Comparison of ENCODE assay signal across 8 mouse cellular contexts in the genomic region with DNA sequence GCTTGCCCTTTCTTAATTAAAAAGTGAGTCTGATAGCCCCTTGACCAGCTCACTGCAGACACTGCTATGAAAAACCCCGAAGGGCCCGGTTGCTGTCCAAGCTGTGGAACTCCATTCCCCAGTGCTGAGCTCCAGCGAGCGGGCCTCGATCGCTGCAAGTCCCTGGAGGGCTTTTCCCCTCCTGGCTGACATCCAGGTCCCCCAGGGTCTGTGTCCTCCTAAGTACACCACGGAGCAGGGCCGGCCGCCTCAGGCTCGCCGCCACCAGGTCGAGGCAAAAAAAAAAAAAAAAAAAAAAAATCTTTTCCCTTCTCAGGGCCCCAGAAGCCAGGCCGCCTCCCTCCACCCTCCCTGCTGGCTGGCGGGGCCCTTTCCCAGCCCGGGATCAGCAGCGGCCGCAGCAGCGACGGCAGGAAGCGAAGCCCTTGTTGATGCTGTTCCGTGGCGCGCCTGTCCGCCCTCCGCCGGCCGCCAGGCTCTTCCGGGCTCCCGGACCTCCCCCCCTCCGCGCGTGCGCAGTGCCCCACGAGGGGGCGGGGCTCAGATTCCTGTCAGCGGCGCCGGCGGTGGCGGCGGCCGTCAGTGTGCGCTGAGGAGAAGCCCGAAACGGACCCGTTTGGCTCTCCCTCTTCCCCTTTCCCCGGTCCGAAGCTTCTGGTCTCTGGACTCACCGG. TPM values are rescaled to one million over a fixed set of nuclear protein-coding genes. Genes with fewer than 3 reads are reported as not detected.
A peak's percentile ranks its signal among the peaks of the same experiment; 100 is the strongest.
DNase-seq lines count a peak whose midpoint lies in the region; ATAC-seq and TF ChIP-seq lines count a peak whose summit lies in the region.

Gene Nfat5 (plus strand): TSS at position 543 of the 674 bp plus-strand sequence.

- TF ChIP-seq CTCF in bone marrow, adult 2 months (IDR thresholded peaks at IDR 0.05; ENCODE audit: control insufficient read depth, insufficient read depth, low read length) = no peak

- H3K4me2 ChIP-seq in embryonic facial prominence, embryonic 15.5 days (replicated peaks) = peak within 1 kb of the TSS; percentile 57
- H3K4me2 ChIP-seq in kidney, embryonic 14.5 days (replicated peaks; ENCODE audit: low read depth, low read length) = peak within 1 kb of the TSS; percentile 63
- H3K4me2 ChIP-seq in limb, embryonic 15.5 days = peak within 1 kb of the TSS; percentile 58

- peak within 1 kb of the TSS; percentile 76 for H3K4me3 ChIP-seq in bone marrow, adult 2 months (replicated peaks; ENCODE audit: control insufficient read depth, low read depth, low read length)
- peak within 1 kb of the TSS; percentile 97 for H3K4me3 ChIP-seq in embryonic facial prominence, embryonic 15.5 days (replicated peaks)
- peak within 1 kb of the TSS; percentile 100 for H3K4me3 ChIP-seq in kidney, embryonic 14.5 days (ENCODE audit: low read length)
- H3K4me3 ChIP-seq in limb, embryonic 15.5 days = peak within 1 kb of the TSS; percentile 96

- H3K9me3 ChIP-seq in embryonic facial prominence, embryonic 15.5 days (replicated peaks) = no peaks in the 10 kb centered on the region
- no peaks in the 10 kb centered on the region for H3K9me3 ChIP-seq in kidney, embryonic 14.5 days (ENCODE audit: control insufficient read depth, low read length)
- no peaks in the 10 kb centered on the region for H3K9me3 ChIP-seq in limb, embryonic 15.5 days

- no peaks in the 10 kb centered on the region for H3K36me3 ChIP-seq in embryonic facial prominence, embryonic 15.5 days
- peaks cover 3% of the 10 kb centered on the region; the same call in 1 of the 2 replicates for H3K36me3 ChIP-seq in kidney, embryonic 14.5 days (ENCODE audit: control insufficient read depth, insufficient read depth, low read length)
- H3K36me3 ChIP-seq in limb, embryonic 15.5 days = no peaks in the 10 kb centered on the region

- no peaks in the 10 kb centered on the region; the same call in 1 of the 2 replicates for H3K4me1 ChIP-seq in bone marrow, adult 2 months (ENCODE audit: control insufficient read depth, insufficient read depth, low read length)
- peaks cover 15% of the 10 kb centered on the region; the same call in 1 of the 2 replicates for H3K4me1 ChIP-seq in embryonic facial prominence, embryonic 15.5 days
- peaks cover 14% of the 10 kb centered on the region; the same call in 1 of the 2 replicates for H3K4me1 ChIP-seq in kidney, embryonic 14.5 days (ENCODE audit: control insufficient read depth, insufficient read depth, low read length)
- H3K4me1 ChIP-seq in limb, embryonic 15.5 days = peaks cover 20% of the 10 kb centered on the region

- under 1% methylated on average over 46 of the region's 49 CpGs for WGBS in bone marrow, adult 2 months
- under 1% methylated on average over 47 of the region's 49 CpGs for WGBS in embryonic facial prominence, embryonic 15.5 days
- WGBS in kidney, embryonic 14.5 days = under 1% methylated on average over 48 of the region's 49 CpGs
- under 1% methylated on average over 44 of the region's 49 CpGs for WGBS in limb, embryonic 15.5 days

- H3K27ac ChIP-seq in bone marrow, adult 2 months (ENCODE audit: control insufficient read depth, insufficient read depth, low read depth, low read length, poor library complexity) = peak within 1 kb of the TSS; percentile 89
- H3K27ac ChIP-seq in embryonic facial prominence, embryonic 15.5 days (replicated peaks) = peak within 1 kb of the TSS; percentile 97
- peak within 1 kb of the TSS; percentile 98 for H3K27ac ChIP-seq in kidney, embryonic 14.5 days (ENCODE audit: low read depth, low read length)
- peak within 1 kb of the TSS; percentile 95 for H3K27ac ChIP-seq in limb, embryonic 15.5 days

- TF ChIP-seq POLR2A in bone marrow, adult 2 months (IDR thresholded peaks at IDR 0.05; ENCODE audit: borderline replicate concordance, control insufficient read depth, low read depth, low read length) = peak; percentile 82

- peak within 1 kb of the TSS; percentile 92 for H3K9ac ChIP-seq in embryonic facial prominence, embryonic 15.5 days
- H3K9ac ChIP-seq in kidney, embryonic 14.5 days (ENCODE audit: low read depth, low read length) = peak within 1 kb of the TSS; percentile 96
- H3K9ac ChIP-seq in limb, embryonic 15.5 days = peak within 1 kb of the TSS; percentile 96

- ATAC-seq in embryonic facial prominence, embryonic 15.5 days (ENCODE audit: insufficient number of reproducible peaks, low FRiP score, low TSS enrichment, low read depth) = peak; percentile 97
- peak; percentile 96 for ATAC-seq in kidney, embryonic 14.5 days (ENCODE audit: low FRiP score, low TSS enrichment)
- peak; percentile 92 for ATAC-seq in limb, embryonic 15.5 days (ENCODE audit: insufficient number of reproducible peaks, low FRiP score, low TSS enrichment, low read depth)

- H3K27me3 ChIP-seq in embryonic facial prominence, embryonic 15.5 days = no peaks in the 10 kb centered on the region
- no peaks in the 10 kb centered on the region for H3K27me3 ChIP-seq in kidney, embryonic 14.5 days (ENCODE audit: control insufficient read depth, insufficient read depth, low read length)
- H3K27me3 ChIP-seq in limb, embryonic 15.5 days = no peaks in the 10 kb centered on the region

- peak; percentile 94 for DNase-seq in 416B (ENCODE audit: low read depth)
- DNase-seq in heart, adult 9 months (ENCODE audit: low spot score in 2 of 2) = peak; percentile 92 to 99
- peak; percentile 90 to 99 for DNase-seq in monocyte, adult 2 months (ENCODE audit: low read depth in 1 of 2, low spot score in 2 of 2)
- peak; percentile 91 to 95 for DNase-seq in spleen, postnatal 36 days (ENCODE audit: low spot score in 2 of 2)

RNA-seq across cellular contexts. Expression of gene Nfat5, which starts in this region (rescaled TPM):
- 6.7 and 18.8 TPM in 2 replicates for polyA plus RNA-seq in bone marrow, adult 2 months (2011; ENCODE audit: insufficient read depth, insufficient read length, low replicate concordance, missing spikeins)
- polyA plus RNA-seq in embryonic facial prominence, embryonic 15.5 days (2015; fragmentation: Nextera tagmentation; extraction: Ambion mirVana) = 18.9 and 19.0 TPM in 2 replicates
- 30.1 and 33.9 TPM in 2 replicates for polyA plus RNA-seq in kidney, embryonic 14.5 days (2014; fragmentation: Nextera tagmentation; extraction: Ambion mirVana)
- polyA plus RNA-seq in limb, embryonic 15.5 days (2015; fragmentation: Nextera tagmentation; extraction: Ambion mirVana) = 17.7 and 22.0 TPM in 2 replicates

Comparison
In these comparisons a context has a peak if more than half of its experiments do, and no peak if none do; other contexts are left out.
1. Peak in every context shown above with its lines: DNase-seq, ATAC-seq, H3K4me3 ChIP-seq and H3K27ac ChIP-seq.